Mouse (Mus musculus) right cerebral cortex, adult 2 months (tissue): ENCODE data around the gene Adcy1.

Experiments used
- DNase-seq, 2 experiments: peaks; one replicate each; pipeline ENCODE4 v3.0.0; 2021 to 2022; ENCODE audit warnings: low spot score in 2 of 2

Gene Adcy1

GRCm38 (mm10) chr11:7063001-7063584 is at the start of gene Adcy1:
TSS of gene Adcy1 (plus strand) at chr11:7063489.
- DNase-seq, result no peak

GRCm38 (mm10) chr11:7016907-7017306 is 46.4 kb upstream of the Adcy1 start:
- DNase-seq, result peak; percentile 49 to 54

GRCm38 (mm10) chr11:7018078-7018477 is 45.2 kb upstream of the Adcy1 start:
- DNase-seq, result no peak

- DNase-seq, result peak; percentile 38 to 44
Observed at GRCm38 (mm10) chr11:7019006-7019525, 44.2 kb upstream of the Adcy1 start.

GRCm38 (mm10) chr11:7033063-7033462 is 30.2 kb upstream of the Adcy1 start:
- DNase-seq, result no peak

GRCm38 (mm10) chr11:7039722-7040121 is 23.6 kb upstream of the Adcy1 start:
- DNase-seq, result no peak

- DNase-seq, result no peak
Observed at GRCm38 (mm10) chr11:7040801-7041200, 22.5 kb upstream of the Adcy1 start.

GRCm38 (mm10) chr11:7047176-7047575 is 16.1 kb upstream of the Adcy1 start:
- DNase-seq, result no peak

- DNase-seq, result no peak
Observed at GRCm38 (mm10) chr11:7047584-7047983, 15.7 kb upstream of the Adcy1 start.

GRCm38 (mm10) chr11:7053710-7054109 is 9.6 kb upstream of the Adcy1 start:
- DNase-seq, result no peak

- no peak for DNase-seq
Observed at GRCm38 (mm10) chr11:7054662-7055265, 8.5 kb upstream of the Adcy1 start.

GRCm38 (mm10) chr11:7055455-7056017 is 7.8 kb upstream of the Adcy1 start:
- DNase-seq, result peak; percentile 63 to 79

- DNase-seq, result no peak
Observed at GRCm38 (mm10) chr11:7056121-7056520, 7.2 kb upstream of the Adcy1 start.

GRCm38 (mm10) chr11:7057781-7058180 is 5.5 kb upstream of the Adcy1 start:
- no peak for DNase-seq

GRCm38 (mm10) chr11:7061961-7062360 is 1.3 kb upstream of the Adcy1 start:
- DNase-seq, result no peak

GRCm38 (mm10) chr11:7062566-7062965 is 723 bp upstream of the Adcy1 start:
- DNase-seq, result no peak

GRCm38 (mm10) chr11:7063681-7064267 is 485 bp downstream of the Adcy1 start:
- peak in 1 of 2 experiments; percentile 52 for DNase-seq

- DNase-seq, result no peak
Observed at GRCm38 (mm10) chr11:7064484-7065185, 1.3 kb downstream of the Adcy1 start.

GRCm38 (mm10) chr11:7065388-7065787 is 2.1 kb downstream of the Adcy1 start:
- no peak for DNase-seq

- DNase-seq, result no peak
Observed at GRCm38 (mm10) chr11:7065876-7066275, 2.6 kb downstream of the Adcy1 start.

- no peak for DNase-seq
Observed at GRCm38 (mm10) chr11:7067263-7067662, 4.0 kb downstream of the Adcy1 start.
